Mouse (Mus musculus): ENCODE measurements around the gene Gzmg. TPM values are rescaled to one million over a fixed set of nuclear protein-coding genes. Genes with fewer than 3 reads are reported as not detected.

The Gzmg gene
- total RNA-seq, 2 experiments from 2014 or later, result not detected

Other genes with a start within 250 kb of the Gzmg start
- gene Cma1, start 214.9 kb downstream of the Gzmg start, total RNA-seq (2021), result 1 to 10 TPM in 1 of 2 experiments, under 1 TPM in 1; 0.48 to 1.2 TPM
- not detected for gene Cma2, start 208.6 kb downstream of the Gzmg start, total RNA-seq (2021)
- not detected for gene Mcpt1, start 141.6 kb downstream of the Gzmg start, total RNA-seq (2021)
- not detected for gene Mcpt9, start 129.1 kb downstream of the Gzmg start, total RNA-seq (2021)
- gene Mcpt2, start 117.5 kb downstream of the Gzmg start, total RNA-seq (2021), result not detected
- gene Mcpt4, start 97.3 kb downstream of the Gzmg start, total RNA-seq (2021), result not detected
- gene Mcpt8, start 74.3 kb downstream of the Gzmg start, total RNA-seq (2021), result not detected
- not detected for gene Ctsg, start 57.0 kb downstream of the Gzmg start, total RNA-seq (2021)
- not detected for gene Gzme, start 39.0 kb downstream of the Gzmg start, total RNA-seq (2021)
- not detected for gene Gzmd, start 27.0 kb downstream of the Gzmg start, total RNA-seq (2021)
- gene Gzmn, start 15.0 kb upstream of the Gzmg start, total RNA-seq (2021), result not detected
- not detected for gene Gzmf, start 51.8 kb upstream of the Gzmg start, total RNA-seq (2021)
- not detected for gene Gzmc, start 75.1 kb upstream of the Gzmg start, total RNA-seq (2021)
- not detected for gene Gzmb, start 102.7 kb upstream of the Gzmg start, total RNA-seq (2021)
- not detected for gene Atp12a, start 205.5 kb upstream of the Gzmg start, total RNA-seq (2021)
- under 1 TPM; 0.30 to 0.33 TPM for gene Rnf17, start 243.0 kb upstream of the Gzmg start, total RNA-seq (2021)